Mouse (Mus musculus): ENCODE measurements around the gene Sf3b1. TPM values are rescaled to one million over a fixed set of nuclear protein-coding genes. Genes with fewer than 3 reads are reported as not detected.
"Not testable (repeated sequence)": the region's sequence is repeated elsewhere in the genome, so short reads cannot be mapped to it uniquely, and the experiment has no call there.

Sf3b1 gene
- polyA plus RNA-seq, 1 experiment from 2014 or later: 86.5 TPM

GRCm38 (mm10) chr1:55043164-55043563, 15.9 kb upstream of the Sf3b1 start:
- Histone ChIP-seq H3K4me3 (ENCODE audit: inconsistent target) (no peak overlapping the region), H3K79me2 (ENCODE audit: inconsistent target) (no peaks in the 10 kb centered on the region), H3K27ac (no peak overlapping the region), H3K36me3 (ENCODE audit: inconsistent target) (no peaks in the 10 kb centered on the region)
- 92% methylated on average over 3 of the region's 3 CpGs for WGBS (ENCODE audit: missing documents)

- Histone ChIP-seq H3K79me2 (ENCODE audit: inconsistent target) (no peaks in the 10 kb centered on the region), H3K36me3 (ENCODE audit: inconsistent target) (no peaks in the 10 kb centered on the region), H3K27ac (no peak overlapping the region), H3K4me3 (ENCODE audit: inconsistent target) (no peak overlapping the region)
- WGBS (ENCODE audit: missing documents): 91% methylated on average over 1 of the region's 1 CpGs
These were observed 15.0 kb upstream of the Sf3b1 start for GRCm38 (mm10) chr1:55042246-55042645.

- H3K36me3 ChIP-seq (ENCODE audit: inconsistent target): no peaks in the 10 kb centered on the region
- no peaks in the 10 kb centered on the region for H3K79me2 ChIP-seq (ENCODE audit: inconsistent target)
- H3K27ac ChIP-seq: no peak overlapping the region
- H3K4me3 ChIP-seq (ENCODE audit: inconsistent target): no peak overlapping the region
- 100% methylated on average over 4 of the region's 4 CpGs for WGBS (ENCODE audit: missing documents)
These were observed 14.4 kb upstream of the Sf3b1 start for GRCm38 (mm10) chr1:55041691-55042090.

- no peak overlapping the region for H3K27ac ChIP-seq
- no peaks in the 10 kb centered on the region for H3K79me2 ChIP-seq (ENCODE audit: inconsistent target)
- H3K4me3 ChIP-seq (ENCODE audit: inconsistent target): no peak overlapping the region
- H3K36me3 ChIP-seq (ENCODE audit: inconsistent target): no peaks in the 10 kb centered on the region
- 83% methylated on average over 1 of the region's 1 CpGs for WGBS (ENCODE audit: missing documents)
These were observed 12.7 kb upstream of the Sf3b1 start for GRCm38 (mm10) chr1:55039944-55040343.

GRCm38 (mm10) chr1:55031026-55031779, 3.9 kb upstream of the Sf3b1 start:
- H3K79me2 ChIP-seq (ENCODE audit: inconsistent target): peaks cover 9% of the 10 kb centered on the region
- no peak overlapping the region for H3K27ac ChIP-seq
- H3K4me3 ChIP-seq (ENCODE audit: inconsistent target): no peak overlapping the region
- no peaks in the 10 kb centered on the region for H3K36me3 ChIP-seq (ENCODE audit: inconsistent target)

- peak overlapping the region; percentile 34 for H3K4me3 ChIP-seq (ENCODE audit: inconsistent target)
- no peaks in the 10 kb centered on the region for H3K36me3 ChIP-seq (ENCODE audit: inconsistent target)
- peaks cover 27% of the 10 kb centered on the region for H3K79me2 ChIP-seq (ENCODE audit: inconsistent target)
- 67% methylated on average over 3 of the region's 4 CpGs for WGBS (ENCODE audit: missing documents)
- peak overlapping the region; percentile 80 for H3K27ac ChIP-seq
These were observed 2.2 kb upstream of the Sf3b1 start for GRCm38 (mm10) chr1:55029446-55029845.

- Histone ChIP-seq H3K27ac (peak overlapping the region; percentile 80), H3K4me3 (ENCODE audit: inconsistent target) (peak overlapping the region; percentile 34)
- WGBS (ENCODE audit: missing documents): 21% methylated on average over 11 of the region's 11 CpGs
These were observed 1.4 kb upstream of the Sf3b1 start for GRCm38 (mm10) chr1:55028512-55029249.

GRCm38 (mm10) chr1:55027966-55028365, 685 bp upstream of the Sf3b1 start:
- H3K79me2 ChIP-seq (ENCODE audit: inconsistent target): peaks cover 42% of the 10 kb centered on the region
- peak overlapping the region; percentile 95 for H3K4me3 ChIP-seq (ENCODE audit: inconsistent target)
- WGBS (ENCODE audit: missing documents): 64% methylated on average over 1 of the region's 1 CpGs
- H3K27ac ChIP-seq: peak overlapping the region; percentile 80
- H3K36me3 ChIP-seq (ENCODE audit: inconsistent target): no peaks in the 10 kb centered on the region

More at GRCm38 (mm10) chr1:55028512-55029249, 1.4 kb upstream of the Sf3b1 start:
- Histone ChIP-seq H3K79me2 (ENCODE audit: inconsistent target) (peaks cover 35% of the 10 kb centered on the region), H3K36me3 (ENCODE audit: inconsistent target) (no peaks in the 10 kb centered on the region)

- WGBS (ENCODE audit: missing documents): under 1% methylated on average over 42 of the region's 55 CpGs
- peaks cover 55% of the 10 kb centered on the region for H3K79me2 ChIP-seq (ENCODE audit: inconsistent target)
- peak overlapping the region; percentile 69 for H3K27ac ChIP-seq
- H3K4me3 ChIP-seq (ENCODE audit: inconsistent target): peak overlapping the region; percentile 95
- H3K36me3 ChIP-seq (ENCODE audit: inconsistent target): no peaks in the 10 kb centered on the region
These were observed 633 bp downstream of the Sf3b1 start for GRCm38 (mm10) chr1:55026444-55027252.

- WGBS (ENCODE audit: missing documents): 3% methylated on average over 10 of the region's 10 CpGs
These were observed 1.4 kb downstream of the Sf3b1 start for GRCm38 (mm10) chr1:55025656-55026430.

GRCm38 (mm10) chr1:55021907-55022306, 5.4 kb downstream of the Sf3b1 start:
- Histone ChIP-seq H3K36me3 (ENCODE audit: inconsistent target) (peaks cover 27% of the 10 kb centered on the region; the same call in 1 of the 2 replicates), H3K4me3 (ENCODE audit: inconsistent target) (no peak overlapping the region), H3K27ac (no peak overlapping the region), H3K79me2 (ENCODE audit: inconsistent target) (peaks cover 100% of the 10 kb centered on the region)

More at GRCm38 (mm10) chr1:55025656-55026430, 1.4 kb downstream of the Sf3b1 start:
- Histone ChIP-seq H3K79me2 (ENCODE audit: inconsistent target) (peaks cover 63% of the 10 kb centered on the region), H3K36me3 (ENCODE audit: inconsistent target) (no peaks in the 10 kb centered on the region), H3K27ac (peak overlapping the region; percentile 69), H3K4me3 (ENCODE audit: inconsistent target) (peak overlapping the region; percentile 95)

- Histone ChIP-seq H3K4me3 (ENCODE audit: inconsistent target) (no peak overlapping the region), H3K79me2 (ENCODE audit: inconsistent target) (peaks cover 94% of the 10 kb centered on the region), H3K27ac (no peak overlapping the region), H3K36me3 (ENCODE audit: inconsistent target) (peaks cover 77% of the 10 kb centered on the region)
- 38% methylated on average over 3 of the region's 3 CpGs for WGBS (ENCODE audit: missing documents)
These were observed 14.8 kb downstream of the Sf3b1 start for GRCm38 (mm10) chr1:55012513-55012912.

GRCm38 (mm10) chr1:55008313-55008712, 19.0 kb downstream of the Sf3b1 start:
- H3K27ac ChIP-seq; H3K4me3 ChIP-seq (ENCODE audit: inconsistent target): not testable (repeated sequence)
- Histone ChIP-seq H3K36me3 (ENCODE audit: inconsistent target) (peaks cover 79% of the 10 kb centered on the region), H3K79me2 (ENCODE audit: inconsistent target) (peaks cover 68% of the 10 kb centered on the region)
- 86% methylated on average over 1 of the region's 2 CpGs for WGBS (ENCODE audit: missing documents)

GRCm38 (mm10) chr1:54993581-54993980, 33.7 kb downstream of the Sf3b1 start:
- Histone ChIP-seq H3K27ac (no peak overlapping the region), H3K36me3 (ENCODE audit: inconsistent target) (peaks cover 91% of the 10 kb centered on the region), H3K79me2 (ENCODE audit: inconsistent target) (no peaks in the 10 kb centered on the region), H3K4me3 (ENCODE audit: inconsistent target) (no peak overlapping the region)
- WGBS (ENCODE audit: missing documents): 63% methylated on average over 5 of the region's 5 CpGs
